Mouse (Mus musculus) lung, postnatal 4 days (tissue): Measurements from ENCODE around the gene Hist2h2aa1.
"Not testable (repeated sequence)": the region's sequence is repeated elsewhere in the genome, so short reads cannot be mapped to it uniquely, and the experiment has no call there.

ENCODE experiments used
- DNase-seq, 2 experiments: peaks; one replicate each; pipeline ENCODE4 v3.0.0; 2021

The Hist2h2aa1 gene

DNA sequence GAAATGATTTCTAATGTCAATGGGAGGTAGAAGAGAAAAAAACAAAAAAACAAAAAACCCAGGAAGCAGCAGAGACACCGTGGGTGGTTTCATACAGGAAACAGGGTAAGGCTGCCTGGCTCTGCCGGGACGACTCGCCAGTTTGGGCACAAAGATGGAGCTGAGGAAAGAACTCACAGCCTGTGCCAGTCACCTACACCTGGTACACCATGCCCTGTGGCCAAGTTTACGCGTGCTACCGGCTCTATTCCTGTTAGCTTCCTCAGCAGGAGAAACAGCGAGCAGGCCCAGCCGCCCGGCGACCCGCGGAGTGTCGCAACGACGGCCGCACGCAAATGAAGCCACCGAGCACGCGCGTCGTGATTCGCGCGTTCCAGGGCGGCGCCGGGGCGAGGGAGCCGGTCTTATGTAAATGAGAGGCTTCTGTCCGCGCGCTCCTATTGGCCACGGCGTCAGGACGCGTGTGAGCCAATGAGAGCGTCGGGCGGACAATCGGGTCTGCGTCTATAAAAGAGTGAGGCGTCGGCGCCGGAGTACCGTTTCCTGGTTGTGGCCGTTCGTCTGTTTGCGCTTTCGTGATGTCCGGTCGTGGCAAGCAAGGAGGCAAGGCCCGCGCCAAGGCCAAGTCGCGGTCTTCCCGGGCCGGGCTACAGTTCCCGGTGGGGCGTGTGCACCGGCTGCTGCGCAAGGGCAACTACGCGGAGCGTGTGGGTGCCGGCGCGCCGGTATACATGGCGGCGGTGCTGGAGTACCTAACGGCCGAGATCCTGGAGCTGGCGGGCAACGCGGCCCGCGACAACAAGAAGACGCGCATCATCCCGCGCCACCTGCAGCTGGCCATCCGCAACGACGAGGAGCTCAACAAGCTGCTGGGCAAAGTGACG lies at the start of gene Hist2h2aa1:
Gene Hist2h2aa1 (plus strand): TSS at position 495 of the 884 bp plus-strand sequence.
- peak; percentile 90 to 94 for DNase-seq

DNA sequence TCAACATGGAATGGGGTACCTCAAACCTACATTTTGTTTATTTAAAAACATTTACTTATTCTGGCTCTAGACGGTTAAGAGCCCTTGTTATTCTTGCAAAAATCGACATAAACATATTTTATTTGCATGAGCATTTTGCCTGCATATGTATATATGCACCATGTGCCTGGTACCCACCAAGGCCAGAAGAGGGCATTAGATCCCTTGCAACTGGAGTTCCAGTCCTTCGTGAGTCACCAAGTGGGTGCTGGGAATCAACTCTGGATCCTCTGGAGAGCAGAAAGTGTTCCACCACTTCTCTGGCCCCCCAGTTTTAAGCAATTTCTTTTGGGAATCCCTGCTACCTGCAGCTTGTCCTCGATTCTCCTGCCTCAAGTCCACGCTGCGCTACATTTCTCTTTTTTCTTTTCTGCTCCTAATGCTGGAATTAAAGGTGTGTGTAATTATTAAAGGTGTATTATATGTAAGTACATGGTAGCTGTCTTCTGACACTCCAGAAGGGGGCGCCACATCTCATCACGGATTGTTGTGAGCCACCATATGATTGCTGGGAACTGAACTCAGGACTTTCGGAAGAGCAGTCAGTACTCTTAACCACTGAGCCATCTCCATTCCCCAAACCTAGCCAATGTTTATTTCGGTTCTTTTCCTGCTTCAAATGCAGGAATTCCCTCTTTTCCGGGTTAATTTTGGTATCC lies 49.5 kb upstream of the Hist2h2aa1 start:
- DNase-seq = no peak

DNA sequence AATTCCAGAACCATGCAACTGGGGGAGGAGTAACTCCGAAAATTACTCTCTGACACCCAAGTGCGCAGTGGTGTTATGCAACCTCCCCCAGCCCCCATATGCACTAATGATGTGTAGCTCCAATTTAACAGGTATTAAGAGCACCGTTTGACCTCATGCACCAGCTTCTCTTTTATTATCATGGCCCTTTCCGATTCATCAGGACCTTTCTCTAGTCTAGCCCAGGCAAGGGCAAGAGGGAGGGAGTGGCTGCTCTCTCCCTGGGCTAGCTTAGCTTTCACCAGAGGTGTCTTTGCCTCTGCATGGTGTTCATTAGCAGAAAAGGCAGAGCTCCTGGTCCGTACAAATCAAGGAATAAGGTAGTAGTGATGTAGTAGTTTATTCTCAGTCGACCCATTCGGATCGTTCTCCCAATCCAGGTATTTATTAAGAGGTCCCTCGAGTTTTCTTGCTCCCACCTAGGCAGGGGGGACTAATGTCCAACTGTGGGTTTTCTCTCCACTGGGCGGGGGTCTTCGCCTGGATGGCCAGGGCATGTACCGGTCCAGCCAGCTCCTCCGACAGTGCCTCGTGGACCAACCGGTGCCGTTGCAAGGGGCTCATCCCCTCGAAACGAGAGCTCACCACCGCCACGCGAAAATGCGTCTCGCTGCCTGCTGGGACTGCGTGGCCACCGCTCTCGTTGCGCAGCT lies 48.7 kb upstream of the Hist2h2aa1 start:
- DNase-seq = no peak

DNA sequence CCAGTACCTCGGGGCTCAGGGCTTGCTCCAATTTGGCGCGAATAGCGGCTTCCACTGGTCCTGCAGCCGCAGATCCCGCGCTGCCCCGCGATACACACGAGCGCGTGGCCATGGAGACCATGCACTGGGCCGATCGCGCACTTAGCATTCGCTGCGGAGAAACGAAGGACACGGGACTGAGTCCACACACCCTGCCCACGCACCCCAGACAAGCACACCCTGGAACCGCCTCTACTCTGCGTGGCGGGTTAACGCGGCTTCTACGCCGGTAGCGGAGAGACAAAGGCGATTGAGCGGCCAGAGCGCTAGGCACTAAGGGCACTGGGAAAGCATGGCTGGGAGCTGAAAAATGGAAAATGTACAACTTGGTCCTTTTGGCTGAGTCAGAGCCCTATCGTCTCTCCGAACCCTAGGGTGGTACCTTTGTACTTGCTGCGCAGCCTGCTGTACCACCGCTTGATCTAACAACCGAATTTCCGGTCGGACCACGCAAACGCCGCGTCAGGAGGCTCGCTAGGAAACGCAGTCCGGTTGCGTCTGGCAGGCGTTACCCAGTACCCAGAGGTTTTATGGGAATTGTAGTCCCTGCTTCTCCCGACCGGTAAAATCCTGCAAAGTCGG lies 48.1 kb upstream of the Hist2h2aa1 start:
- DNase-seq = peak; percentile 87 to 91

DNA sequence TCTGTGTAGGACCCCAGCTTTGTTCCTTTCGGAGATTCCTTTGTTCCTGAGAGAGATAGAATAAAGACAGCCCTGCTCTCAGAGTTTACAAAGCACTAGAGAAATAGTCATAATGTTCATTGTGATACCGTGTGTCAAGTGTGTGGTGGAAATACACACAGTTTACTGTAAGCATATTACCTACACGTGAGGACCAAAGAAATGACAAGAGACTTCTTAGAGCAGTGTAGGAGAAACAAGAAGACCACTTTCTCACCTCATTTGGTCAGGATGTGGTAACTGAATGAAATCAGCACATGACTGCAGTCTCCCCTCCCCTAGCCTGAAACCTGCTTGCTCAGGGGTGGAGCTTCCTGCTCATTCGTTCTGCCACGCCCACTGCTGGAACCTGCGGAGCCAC lies 47.1 kb upstream of the Hist2h2aa1 start:
- no peak for DNase-seq

DNA sequence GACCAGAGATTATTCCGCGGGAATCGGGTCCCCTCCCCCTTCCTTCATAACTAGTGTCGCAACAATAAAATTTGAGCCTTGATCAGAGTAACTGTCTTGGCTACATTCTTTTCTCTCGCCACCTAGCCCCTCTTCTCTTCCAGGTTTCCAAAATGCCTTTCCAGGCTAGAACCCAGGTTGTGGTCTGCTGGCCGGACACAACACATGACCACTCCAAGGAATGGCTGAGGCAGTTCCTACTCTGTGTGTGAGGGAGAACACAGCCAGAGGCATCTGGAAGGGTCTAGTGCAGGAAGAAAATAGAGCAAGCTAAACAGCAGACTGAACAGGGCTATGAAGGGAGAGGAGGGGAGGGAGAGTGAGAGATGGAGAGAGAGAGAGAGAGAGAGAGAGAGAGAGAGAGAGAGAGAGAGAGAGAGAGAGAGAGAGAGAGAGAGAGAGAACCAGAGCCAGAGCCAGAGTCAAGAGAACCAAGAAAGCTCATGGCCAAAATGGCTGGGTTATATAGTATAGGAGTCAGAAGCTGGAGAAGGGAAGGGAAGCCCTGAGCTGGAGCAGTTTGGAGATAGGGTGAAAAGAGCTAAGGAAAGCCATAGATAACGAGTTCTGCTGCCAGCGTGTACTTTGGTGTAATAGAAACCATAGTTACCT lies 46.6 kb upstream of the Hist2h2aa1 start:
- not testable (repeated sequence) for DNase-seq

DNA sequence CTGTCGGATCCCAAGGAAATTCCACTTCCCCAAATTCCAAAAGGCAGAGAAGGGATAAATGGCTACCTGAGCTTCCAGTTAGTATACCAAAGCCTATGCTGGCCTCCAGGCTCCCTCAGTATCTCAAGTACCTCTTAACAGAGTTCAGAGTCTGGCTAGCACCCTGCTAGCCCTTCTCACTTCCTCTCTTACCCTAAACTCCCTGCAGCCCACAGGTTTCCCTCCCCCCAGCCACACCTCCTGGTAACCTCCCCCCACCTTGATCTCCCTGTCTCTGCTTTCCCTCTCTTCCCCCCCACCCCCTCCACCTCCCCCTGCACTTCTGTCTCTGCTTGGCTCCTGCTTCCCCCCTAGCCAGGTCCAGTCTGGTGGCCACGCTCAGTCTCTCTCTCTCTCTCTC lies 45.6 kb upstream of the Hist2h2aa1 start:
- DNase-seq = no peak

DNA sequence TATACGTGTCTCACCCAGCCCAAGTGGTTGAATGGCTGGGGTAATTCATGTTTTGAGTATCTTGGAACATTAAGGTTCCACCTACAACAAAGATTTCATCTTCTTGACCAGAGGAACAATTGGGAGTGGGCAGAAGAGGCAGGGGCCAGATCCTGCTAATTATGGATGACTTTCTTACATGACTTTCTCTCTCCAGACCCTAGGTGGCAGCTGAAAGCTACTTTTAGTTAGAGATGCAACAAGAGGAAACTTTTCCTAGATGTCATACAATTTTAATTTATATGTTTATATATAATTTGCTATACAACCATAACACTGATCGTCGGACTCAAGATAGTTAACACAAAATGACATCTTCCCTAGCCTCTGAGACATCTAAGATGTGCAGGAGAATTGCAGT lies 37.5 kb upstream of the Hist2h2aa1 start:
- no peak for DNase-seq

DNA sequence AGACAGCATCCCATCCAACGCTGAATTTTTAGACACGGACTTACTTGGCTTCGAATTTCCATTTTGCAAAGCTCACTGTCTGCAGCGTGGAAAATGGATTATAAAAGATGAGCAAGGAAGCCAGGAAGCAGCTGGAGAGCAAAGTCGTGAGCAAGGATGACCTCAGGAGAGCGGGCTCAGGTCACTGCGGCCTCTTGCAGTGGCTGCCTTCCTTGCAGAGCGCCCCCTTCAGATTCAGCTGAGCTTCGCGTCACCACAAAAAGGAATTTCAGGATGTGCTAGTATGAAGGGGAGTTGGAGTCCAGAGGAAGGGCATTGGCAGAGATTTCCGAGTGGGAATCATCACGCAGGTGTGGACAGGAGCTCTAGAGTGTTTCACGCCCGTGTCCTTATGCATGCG lies 36.1 kb upstream of the Hist2h2aa1 start:
- DNase-seq = no peak

DNA sequence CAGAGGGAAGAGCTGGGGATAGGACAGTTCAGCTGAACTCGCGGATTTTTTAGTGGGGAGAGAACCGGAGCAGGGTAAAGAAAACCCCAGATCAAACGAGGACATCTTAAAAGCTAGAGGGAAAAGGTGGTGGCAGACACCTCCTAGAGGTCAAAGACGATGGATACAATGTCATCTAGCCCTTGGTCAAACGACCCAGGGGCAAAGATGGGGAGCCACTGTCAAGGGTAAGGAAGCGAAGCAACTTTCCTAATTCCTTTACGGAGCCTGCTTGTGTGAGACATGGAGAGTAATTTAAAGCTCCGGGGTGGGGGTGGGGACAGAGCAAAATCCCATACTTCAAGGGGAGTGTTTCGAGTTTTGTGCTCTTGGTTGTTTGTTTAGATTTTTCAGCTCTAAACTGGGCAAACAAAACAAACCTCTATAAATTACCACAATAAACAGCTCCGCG lies 26.1 kb upstream of the Hist2h2aa1 start:
- DNase-seq = peak in 1 of 2 experiments; percentile 42

DNA sequence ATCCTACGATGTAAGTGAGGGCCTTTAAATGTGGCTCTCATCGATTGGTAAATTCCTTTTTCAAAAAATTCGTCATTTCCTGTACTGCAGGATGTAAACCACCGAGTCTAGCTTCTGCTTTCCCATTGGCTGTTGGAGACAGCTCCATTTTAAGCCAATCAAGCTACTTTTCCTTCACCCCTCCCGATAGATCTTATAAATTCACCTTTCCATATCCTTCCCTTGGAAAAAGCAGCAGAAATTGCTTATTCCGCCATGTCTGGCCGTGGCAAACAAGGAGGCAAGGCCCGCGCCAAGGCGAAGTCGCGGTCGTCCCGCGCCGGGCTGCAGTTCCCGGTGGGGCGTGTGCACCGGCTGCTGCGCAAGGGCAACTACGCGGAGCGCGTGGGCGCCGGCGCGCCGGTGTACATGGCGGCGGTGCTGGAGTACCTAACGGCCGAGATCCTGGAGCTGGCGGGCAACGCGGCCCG lies 25.6 kb upstream of the Hist2h2aa1 start, which contains the start of the genes Bola1 and Hist2h2ab:
Gene Bola1 (minus strand): TSS at position 49 of the 470 bp plus-strand sequence.
Gene Hist2h2ab (plus strand): TSS at position 205 of the 470 bp plus-strand sequence.
- peak; percentile 78 to 81 for DNase-seq

DNA sequence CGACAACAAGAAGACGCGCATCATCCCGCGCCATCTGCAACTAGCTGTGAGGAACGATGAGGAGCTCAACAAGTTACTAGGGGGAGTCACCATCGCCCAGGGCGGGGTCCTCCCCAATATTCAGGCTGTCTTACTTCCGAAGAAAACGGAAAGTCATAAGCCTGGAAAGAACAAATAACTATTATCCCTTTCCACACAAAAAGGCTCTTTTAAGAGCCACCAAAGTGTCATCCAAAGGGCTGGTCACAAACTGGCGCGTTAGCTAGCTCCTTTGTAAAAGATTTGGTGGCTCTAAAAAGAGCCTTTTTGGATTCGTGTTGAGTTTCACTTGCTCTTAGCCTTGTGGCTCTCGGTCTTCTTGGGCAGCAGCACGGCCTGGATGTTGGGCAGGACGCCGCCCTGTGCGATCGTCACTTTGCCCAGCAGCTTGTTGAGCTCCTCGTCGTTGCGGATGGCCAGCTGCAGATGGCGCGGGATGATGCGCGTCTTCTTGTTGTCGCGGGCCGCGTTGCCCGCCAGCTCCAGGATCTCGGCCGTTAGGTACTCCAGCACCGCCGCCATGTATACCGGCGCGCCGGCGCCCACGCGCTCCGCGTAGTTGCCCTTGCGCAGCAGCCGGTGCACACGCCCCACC lies 25.0 kb upstream of the Hist2h2aa1 start:
- peak in 1 of 2 experiments; percentile 82 for DNase-seq

DNA sequence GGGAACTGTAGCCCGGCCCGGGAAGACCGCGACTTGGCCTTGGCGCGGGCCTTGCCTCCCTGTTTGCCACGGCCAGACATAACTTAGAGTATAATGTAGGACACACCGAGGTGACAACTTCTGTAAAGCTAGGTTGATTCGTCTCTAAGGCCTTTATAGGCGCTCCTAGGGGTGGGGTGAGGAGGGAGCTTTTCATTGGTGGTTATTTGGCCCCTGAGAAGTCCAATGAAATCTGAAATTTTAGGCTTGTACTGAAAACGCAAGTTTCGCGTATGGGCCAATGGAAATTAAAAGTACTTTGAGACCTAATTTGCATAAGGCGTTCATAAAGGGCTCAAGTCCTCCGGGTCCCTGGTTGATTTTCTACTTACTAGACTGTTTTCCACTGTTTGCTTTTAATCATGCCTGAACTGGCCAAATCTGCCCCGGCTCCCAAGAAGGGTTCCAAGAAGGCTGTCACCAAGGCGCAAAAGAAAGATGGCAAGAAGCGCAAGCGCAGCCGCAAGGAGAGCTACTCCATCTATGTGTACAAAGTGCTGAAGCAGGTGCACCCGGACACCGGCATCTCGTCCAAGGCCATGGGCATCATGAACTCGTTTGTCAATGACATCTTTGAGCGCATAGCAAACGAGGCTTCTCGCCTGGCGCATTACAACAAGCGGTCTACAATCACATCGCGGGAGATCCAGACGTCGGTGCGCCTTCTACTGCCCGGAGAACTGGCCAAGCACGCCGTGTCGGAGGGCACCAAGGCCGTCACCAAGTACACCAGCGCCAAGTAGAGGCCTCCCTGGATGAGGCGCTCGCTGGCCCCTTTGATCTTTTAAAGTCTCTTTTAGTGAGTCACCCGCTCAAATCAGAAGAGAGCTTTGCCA lies 24.3 kb upstream of the Hist2h2aa1 start, which contains the start of the genes Hist2h2ac and Hist2h2be:
Gene Hist2h2ac (minus strand): TSS at position 116 of the 875 bp plus-strand sequence.
Gene Hist2h2be (plus strand): TSS at position 355 of the 875 bp plus-strand sequence.
- peak; percentile 73 to 87 for DNase-seq

DNA sequence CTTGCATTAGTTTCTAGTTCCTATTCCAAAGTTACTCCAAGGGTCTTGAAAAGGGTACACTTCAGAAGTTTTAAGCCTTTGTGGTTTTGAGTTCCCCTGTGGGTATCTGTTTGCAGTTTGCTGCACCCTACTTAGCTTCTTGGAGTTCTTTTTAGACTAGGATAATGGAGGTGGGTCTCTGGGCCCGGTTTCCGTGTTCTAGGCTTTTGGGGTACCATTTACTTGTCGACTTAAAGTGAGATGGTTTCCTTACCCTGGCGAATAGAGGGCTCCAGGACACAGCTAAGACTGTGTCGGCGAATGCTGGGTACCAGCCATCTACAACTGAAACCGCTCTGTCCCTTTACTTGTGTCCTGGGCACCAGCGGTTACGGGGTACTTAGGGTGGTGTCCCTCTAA lies 23.7 kb upstream of the Hist2h2aa1 start:
- no peak for DNase-seq

DNA sequence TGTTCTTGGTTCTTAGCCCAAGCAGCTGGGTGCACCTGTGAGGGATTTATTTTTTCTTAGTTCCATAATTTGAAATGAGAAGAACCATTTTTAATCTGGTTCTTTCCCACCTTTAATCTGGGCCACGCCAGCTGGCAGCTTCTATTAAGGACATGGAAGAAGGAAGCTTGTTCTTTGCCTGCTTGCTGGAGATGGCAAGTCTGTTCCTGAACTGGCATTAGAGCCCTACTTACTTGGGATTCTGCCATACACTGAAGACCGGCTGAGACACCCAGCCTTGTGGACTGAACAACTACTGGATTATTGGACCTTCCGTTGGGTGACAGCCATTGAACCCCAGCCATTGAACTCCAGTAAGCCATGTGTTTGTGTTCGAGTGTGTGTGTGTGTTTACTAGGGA lies 22.5 kb upstream of the Hist2h2aa1 start:
- DNase-seq = no peak

DNA sequence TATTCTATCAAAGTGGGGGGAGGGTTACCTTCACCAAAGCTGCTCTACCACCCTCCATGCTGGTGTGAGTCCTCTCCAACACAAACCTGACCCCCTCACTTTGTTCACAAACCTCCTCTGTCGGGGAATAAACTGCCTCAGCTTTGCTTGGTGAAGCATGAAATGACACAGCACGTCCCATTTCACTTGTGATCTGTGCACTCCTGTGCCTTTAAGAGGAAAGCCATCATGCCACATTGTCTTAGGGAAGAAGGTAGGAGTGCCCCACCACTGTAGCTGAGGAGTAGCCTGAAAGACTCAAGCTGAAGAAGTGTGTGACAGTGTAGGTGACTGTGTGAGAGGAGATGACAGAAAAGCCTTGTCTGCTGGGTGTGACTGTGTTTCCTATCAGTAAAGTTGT lies 19.9 kb upstream of the Hist2h2aa1 start:
- no peak for DNase-seq

DNA sequence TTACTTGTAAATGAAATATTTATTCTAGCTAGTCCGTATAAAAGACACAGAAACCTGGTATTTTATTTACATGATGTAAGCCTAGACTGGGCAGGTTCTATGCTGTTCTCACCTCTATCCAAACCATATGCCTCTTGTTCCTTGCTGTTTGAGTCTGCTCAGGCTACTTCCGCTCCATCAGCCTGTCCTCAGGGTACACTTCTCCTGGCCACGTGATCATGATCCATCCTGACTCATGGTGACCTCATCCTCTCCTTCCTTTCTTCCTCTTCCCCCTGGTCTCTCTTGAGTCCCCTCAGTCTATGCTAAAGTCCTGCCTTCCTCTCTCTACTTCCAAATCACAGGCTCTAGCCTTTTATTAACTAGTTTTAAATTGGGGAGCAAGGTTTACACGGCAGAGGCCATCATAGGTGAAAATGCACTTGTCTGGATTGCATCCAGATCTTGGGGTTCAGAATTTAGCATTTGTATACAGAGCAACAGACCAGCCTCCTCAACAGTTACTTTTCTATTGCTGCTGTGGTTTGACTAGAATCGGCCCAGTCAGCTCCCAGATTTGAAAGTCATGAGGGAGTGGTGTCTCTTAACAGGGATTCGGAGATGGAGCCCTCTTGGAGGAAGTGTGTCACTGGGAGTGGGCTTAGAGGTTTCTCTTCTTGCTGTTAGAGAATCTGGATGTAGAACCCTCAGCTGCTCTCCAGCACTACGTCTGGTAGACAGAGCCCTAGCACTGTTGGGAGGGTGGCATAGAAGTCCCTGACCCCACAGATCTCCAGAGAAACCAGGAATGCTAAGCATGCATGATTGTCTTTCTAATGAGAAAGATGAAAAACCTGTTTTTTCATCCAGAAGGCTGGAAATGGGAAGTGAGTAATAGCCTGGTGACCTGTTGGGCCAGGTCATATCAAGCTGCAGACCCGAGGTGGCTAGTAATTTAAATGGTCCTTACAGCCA lies 18.3 kb upstream of the Hist2h2aa1 start:
- DNase-seq = no peak

DNA sequence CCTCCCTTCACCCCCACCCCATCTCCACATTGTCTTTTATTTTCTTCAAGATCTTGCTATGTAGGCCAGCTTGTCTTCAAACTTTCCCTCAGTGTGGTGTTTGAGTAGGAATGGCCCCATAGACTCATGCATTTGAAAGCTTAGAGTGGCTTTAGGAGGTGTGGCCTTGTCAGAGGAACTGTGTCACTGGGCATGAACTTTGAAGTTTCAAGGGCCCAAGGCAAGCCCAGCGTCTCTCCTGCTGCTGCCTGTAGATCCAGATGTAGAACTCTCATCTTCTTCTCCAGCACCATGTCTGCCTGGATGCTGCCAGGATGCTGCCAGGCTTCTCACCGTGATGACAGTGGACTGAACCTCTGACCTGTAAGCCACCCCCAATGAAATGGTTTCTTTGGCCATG lies 16.5 kb upstream of the Hist2h2aa1 start:
- no peak for DNase-seq

DNA sequence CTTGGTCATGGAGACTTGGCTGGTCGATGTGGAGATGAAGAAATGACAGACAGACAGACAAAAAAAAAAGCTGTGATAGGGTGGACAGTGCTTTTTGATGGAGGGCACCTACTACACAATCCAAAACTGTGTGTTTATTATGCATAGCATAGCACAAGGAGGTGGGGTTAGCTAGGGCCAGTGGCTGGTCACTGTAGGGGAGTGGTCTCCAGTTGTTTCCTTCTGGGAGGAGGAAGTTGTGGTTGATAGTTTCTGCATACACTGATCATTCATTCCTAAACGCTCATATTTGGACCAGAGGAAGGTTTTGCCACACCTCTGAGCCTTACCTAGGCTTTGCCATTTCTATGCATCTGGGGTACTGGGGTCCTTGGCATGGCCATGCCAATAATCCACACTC lies 14.9 kb upstream of the Hist2h2aa1 start:
- DNase-seq = no peak
